Mouse (Mus musculus) adipose tissue, adult 10 weeks (tissue): Measurements from ENCODE around the gene Rnf19b. TPM values are rescaled to one million over a fixed set of nuclear protein-coding genes. Genes with fewer than 3 reads are reported as not detected.

Experiments used
- polyA plus RNA-seq: library from polyadenylated mRNA; stranded (reverse); fragments of 350-450 nt; fragmentation: Illumina TruSeq; extraction: RNeasy Lipid Tissue Mini Kit (QIAGEN cat#74804); gene quantifications from one replicate; pipeline ENCODE4 v1.2.3, GENCODE M21; 2014; ENCODE audit warnings: low read depth, low replicate concordance

Gene Rnf19b
- 34.1 TPM for polyA plus RNA-seq

DNA sequence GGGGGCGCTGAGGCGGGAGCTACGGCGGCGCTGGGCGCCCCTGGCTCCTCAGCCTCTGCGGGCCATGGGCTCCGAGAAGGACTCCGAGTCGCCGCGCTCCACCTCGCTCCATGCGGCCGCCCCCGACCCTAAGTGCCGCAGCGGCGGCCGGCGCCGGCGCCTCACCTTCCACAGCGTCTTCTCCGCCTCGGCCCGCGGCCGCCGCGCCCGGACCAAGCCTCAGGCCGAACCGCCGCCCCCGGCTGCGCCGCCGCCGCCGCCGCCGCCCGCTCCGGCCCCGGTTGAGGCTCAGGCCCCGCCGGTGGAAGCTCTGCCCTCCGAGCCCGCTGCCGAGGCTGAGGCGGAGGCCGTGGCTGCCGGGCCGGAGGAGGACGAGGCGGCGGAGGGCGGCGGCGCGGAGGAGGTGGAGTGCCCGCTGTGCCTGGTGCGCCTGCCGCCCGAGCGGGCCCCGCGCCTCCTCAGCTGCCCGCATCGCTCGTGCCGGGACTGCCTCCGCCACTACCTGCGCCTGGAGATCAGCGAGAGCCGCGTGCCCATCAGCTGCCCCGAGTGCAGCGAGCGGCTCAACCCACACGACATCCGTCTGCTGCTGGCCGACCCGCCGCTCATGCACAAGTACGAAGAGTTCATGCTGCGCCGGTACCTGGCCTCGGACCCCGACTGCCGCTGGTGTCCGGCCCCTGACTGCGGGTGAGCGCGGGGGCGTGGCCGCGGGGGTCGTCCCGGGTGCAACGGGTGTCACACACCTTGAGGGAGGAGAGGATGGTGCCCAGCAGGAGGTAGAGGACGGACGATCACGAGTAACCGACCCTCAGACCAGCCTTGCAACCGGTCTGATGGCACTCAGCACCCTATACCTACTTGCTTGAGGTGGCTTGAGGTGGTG is at the start of gene Rnf19b:
Gene Rnf19b (plus strand): TSS at position 65 of the 886 bp plus-strand sequence.

DNA sequence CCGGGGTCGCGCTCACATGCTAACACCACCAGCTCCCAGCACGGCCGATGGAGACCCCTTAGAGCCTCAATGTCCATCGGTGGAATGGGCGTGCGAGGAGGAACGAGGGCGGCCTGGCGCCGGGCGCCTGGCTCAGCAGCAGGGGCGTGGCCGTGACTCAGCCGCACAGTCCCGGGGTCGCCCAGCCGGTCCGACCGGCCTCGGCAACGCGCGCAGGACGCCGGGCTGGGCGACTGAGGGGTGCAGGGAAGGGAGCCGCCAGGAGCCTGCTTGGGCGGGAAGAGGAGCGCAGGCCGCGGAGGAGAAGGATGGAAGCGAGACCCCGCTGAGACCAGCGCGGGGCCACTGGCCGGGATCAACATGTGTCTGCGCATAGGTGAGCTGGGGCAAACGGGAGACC is 47.3 kb downstream of the Rnf19b start, which contains the start of gene Tmem54:
Gene Tmem54 (plus strand): TSS at position 193 of the 400 bp plus-strand sequence.

GRCm38 (mm10) chr4:129121569-129122086 is 63.6 kb downstream of the Rnf19b start, which contains the start of gene Hpca:
Gene Hpca, minus strand, starts transcription at chr4:129122036.

Other genes starting within 250 kb of the Rnf19b start
- 2.7 TPM for gene Trim62, start 174.7 kb upstream of the Rnf19b start, polyA plus RNA-seq
- 23.1 TPM for gene Azin2, start 95.8 kb upstream of the Rnf19b start, polyA plus RNA-seq
- 118 TPM for gene Ak2, start 66.3 kb upstream of the Rnf19b start, polyA plus RNA-seq
- 1.5 TPM for gene Tmem54, start 47.3 kb downstream of the Rnf19b start, polyA plus RNA-seq
- gene Hpca, start 63.8 kb downstream of the Rnf19b start, polyA plus RNA-seq = 3.5 TPM
- gene Fndc5, start 78.7 kb downstream of the Rnf19b start, polyA plus RNA-seq = 2.8 TPM
- 24.2 TPM for gene S100pbp, start 131.5 kb downstream of the Rnf19b start, polyA plus RNA-seq
- 31.8 TPM for gene Yars, start 131.5 kb downstream of the Rnf19b start, polyA plus RNA-seq
- gene C77080, start 203.1 kb downstream of the Rnf19b start, polyA plus RNA-seq = 19.0 TPM
- gene Sync, start 229.3 kb downstream of the Rnf19b start, polyA plus RNA-seq = 2.4 TPM